Mouse (Mus musculus): ENCODE results near the gene Pcsk1n.

DNA sequence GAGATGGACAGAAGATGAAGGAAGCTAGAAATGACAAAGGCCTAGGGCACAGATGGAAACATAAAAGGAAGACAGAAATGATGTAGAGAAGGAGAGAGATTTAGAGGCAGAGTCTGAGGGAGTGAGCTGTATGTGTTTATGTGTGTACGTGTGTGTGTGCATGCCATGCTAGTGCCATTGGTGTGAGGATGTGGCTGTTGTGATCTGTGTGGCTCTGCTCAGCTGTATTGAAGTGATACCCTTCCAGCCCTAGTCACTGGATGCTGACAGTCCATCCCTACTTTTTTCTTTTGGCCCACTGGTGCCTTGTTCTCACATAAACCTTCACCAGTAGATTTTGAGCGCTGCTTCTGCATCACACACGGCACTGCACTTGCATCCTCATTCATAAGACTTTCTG is 49.3 kb downstream of the Pcsk1n start:
- TF ChIP-seq CTCF (IDR thresholded peaks at IDR 0.05; ENCODE audit: extremely low read depth, insufficient read depth, insufficient read length, insufficient replicate concordance), result no peak
- no peak for TF ChIP-seq POLR2A (IDR thresholded peaks at IDR 0.05; ENCODE audit: low read depth, low read length)

All from spleen, adult 2 months (tissue).